Mouse (Mus musculus) myocyte (in vitro differentiated cells): ENCODE data around the gene Ank2.

Experiments used
- CEBPB ChIP-seq: IDR thresholded peaks from 2 replicates; pipeline ENCODE4 v1.6.1; 2011; ENCODE audit warnings: mild to moderate bottlenecking, moderate library complexity; ENCODE audit not compliant: poor library complexity, insufficient read depth, severe bottlenecking
- E2F4 ChIP-seq: IDR thresholded peaks from one replicate; pipeline ENCODE4 v1.6.1; 2011; ENCODE audit warnings: mild to moderate bottlenecking, control low read depth, moderate library complexity; ENCODE audit not compliant: insufficient read depth
- MAX ChIP-seq: IDR thresholded peaks from one replicate; pipeline ENCODE4 v1.6.1; 2011; ENCODE audit warnings: low read depth, mild to moderate bottlenecking, control low read depth
- MYOD1 ChIP-seq, 3 experiments: IDR thresholded peaks; one replicate each; pipeline ENCODE4 v1.6.1; 2011; ENCODE audit warnings: control low read depth in 2 of 3, low read depth in 2 of 3, mild to moderate bottlenecking in 2 of 3, moderate library complexity in 1 of 3; ENCODE audit not compliant: insufficient read length in 2 of 3, control insufficient read depth in 1 of 3
- MYOG ChIP-seq, 3 experiments: IDR thresholded peaks; one replicate each; pipeline ENCODE4 v1.6.1; 2011; ENCODE audit warnings: control low read depth in 2 of 3, low read depth in 2 of 3, mild to moderate bottlenecking in 2 of 3; ENCODE audit not compliant: insufficient read length in 2 of 3, control insufficient read depth in 1 of 3, insufficient read depth in 1 of 3
- POLR2A ChIP-seq: IDR thresholded peaks from one replicate; pipeline ENCODE4 v1.6.1; 2011; ENCODE audit warnings: low read depth, mild to moderate bottlenecking, control low read depth, moderate library complexity; ENCODE audit not compliant: insufficient read length
- POLR2AphosphoS2 ChIP-seq: IDR thresholded peaks from one replicate; pipeline ENCODE4 v1.6.1; 2011; ENCODE audit warnings: low read depth, control low read depth; ENCODE audit not compliant: insufficient read length
- SRF ChIP-seq: IDR thresholded peaks from one replicate; pipeline ENCODE4 v1.6.1; 2011; ENCODE audit warnings: low read depth; ENCODE audit not compliant: control insufficient read depth, insufficient read length
- TCF12 ChIP-seq: IDR thresholded peaks from one replicate; pipeline ENCODE4 v1.6.1; 2011; ENCODE audit warnings: mild to moderate bottlenecking, control low read depth; ENCODE audit not compliant: poor library complexity, insufficient read depth, severe bottlenecking
- TCF3 ChIP-seq: IDR thresholded peaks from one replicate; pipeline ENCODE4 v1.6.1; 2011; ENCODE audit warnings: low read depth, control low read depth; ENCODE audit not compliant: insufficient read length
- USF1 ChIP-seq: IDR thresholded peaks from one replicate; pipeline ENCODE4 v1.6.1; 2011; ENCODE audit warnings: low read depth, mild to moderate bottlenecking, control low read depth, moderate library complexity

- TF ChIP-seq SRF (no peak), POLR2A (no peak), MAX (no peak), TCF12 (peak; percentile 76), USF1 (no peak), POLR2AphosphoS2 (no peak), MYOG (IDR thresholded peaks at IDR 0.05; ENCODE audit: control insufficient read depth in 1 of 3, insufficient read depth in 1 of 3, insufficient read length in 2 of 3, low read depth in 2 of 3) (peak in 2 of 3 experiments; percentile 75 to 83), E2F4 (no peak), MYOD1 (IDR thresholded peaks at IDR 0.05; ENCODE audit: control insufficient read depth in 1 of 3, insufficient read length in 2 of 3, low read depth in 2 of 3) (peak; percentile 0 to 78 (median 69)), CEBPB (no peak), TCF3 (peak; percentile 78)
These were observed 231.3 kb downstream of the Ank2 start for GRCm38 (mm10) chr3:127267846-127268245.
